Mouse (Mus musculus): Measurements from ENCODE around the gene Zic4.

The Zic4 gene

DNA sequence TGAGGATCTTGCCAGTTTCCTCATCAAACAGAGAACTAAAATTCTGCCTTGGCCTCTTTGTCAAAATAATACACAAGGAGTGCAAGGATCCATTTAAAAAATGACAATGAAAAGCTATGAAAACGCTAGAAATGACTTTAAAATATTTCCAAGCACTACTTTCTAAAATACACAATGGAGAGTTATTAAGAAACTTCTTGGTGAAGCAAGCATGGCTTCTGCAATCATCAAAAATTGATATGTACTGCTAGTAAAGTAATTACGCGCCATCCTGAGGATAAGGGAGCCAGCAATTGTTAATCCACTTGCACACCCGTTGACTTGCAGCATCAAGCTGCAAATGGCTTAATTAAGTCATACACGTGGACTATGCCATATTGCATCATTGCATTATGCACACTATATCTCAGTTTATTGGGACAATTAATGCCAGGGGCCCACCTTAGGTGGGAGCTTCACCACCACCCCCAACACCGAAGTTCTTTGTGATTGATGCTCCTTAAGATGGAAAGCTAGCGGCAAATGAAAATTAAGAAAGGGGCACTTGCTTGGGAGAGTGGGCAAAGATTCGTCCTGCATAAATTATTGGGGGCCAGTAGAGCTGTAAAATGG is 38.4 kb downstream of the Zic4 start:
- DNase-seq (ENCODE audit: low spot score in 2 of 2), result no peak

DNA sequence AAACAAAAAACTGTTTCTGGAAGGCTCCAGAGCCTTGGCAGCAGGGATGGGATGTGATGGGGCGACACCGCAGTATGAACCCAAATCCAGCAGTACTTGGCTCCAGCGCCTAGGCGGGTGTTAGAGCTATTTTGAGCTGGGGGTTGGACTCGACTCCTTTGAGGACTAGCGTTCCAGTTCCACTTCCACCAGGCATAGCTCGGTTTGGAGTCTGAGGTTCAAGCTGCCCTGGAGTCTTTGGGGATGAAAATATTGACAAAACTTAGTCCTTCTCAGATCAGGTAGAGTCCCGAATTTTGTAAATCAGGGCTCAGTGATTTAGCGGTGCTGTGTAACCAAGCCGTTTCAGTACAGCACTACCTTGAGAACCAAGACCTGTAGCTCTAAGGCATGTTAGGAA is 39.3 kb downstream of the Zic4 start:
- DNase-seq (ENCODE audit: low spot score in 2 of 2), result no peak

GRCm38 (mm10) chr9:91404229-91404628 is 42.0 kb downstream of the Zic4 start:
- DNase-seq (ENCODE audit: low spot score in 2 of 2), result no peak

DNA sequence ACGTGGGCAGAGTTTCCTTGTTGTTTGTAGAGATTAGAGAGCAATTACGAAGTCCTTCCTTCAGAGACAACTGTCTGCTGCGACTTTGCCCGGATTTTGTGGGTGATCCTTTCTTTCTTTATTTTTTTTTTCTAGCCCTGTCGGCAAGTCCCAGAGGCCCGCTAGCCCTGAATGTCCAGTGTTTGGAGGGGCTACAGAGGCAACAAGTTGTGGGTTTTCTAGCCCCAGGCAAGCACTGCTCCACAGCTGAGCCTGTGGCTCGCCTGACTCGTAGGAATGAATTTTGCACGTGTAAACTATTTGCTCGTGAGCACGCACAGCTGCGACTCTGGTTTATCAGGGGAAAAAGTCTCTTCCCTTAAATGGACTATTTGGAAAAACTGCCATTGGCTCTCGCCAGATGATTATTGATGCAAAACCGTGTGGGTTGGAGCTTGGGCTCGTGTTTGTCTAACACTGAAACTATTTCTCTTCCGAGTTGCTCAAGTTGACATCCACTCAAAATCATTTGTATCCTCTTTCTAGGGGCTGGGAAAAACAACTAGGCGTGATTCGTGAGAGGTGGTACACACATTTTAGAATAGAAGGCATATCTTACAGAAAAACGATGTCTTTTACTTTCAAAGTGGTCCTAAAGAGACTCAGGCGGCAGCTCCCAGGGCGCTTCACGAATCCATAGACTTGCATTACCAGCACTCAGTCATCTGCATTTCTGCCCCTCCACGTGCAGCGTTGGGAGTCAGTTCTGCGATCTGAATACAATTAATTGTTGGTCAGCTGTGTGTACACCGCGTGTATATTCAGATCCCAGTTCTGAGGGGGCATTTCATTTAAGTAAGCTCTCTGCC is 42.9 kb downstream of the Zic4 start:
- DNase-seq (ENCODE audit: low spot score in 2 of 2), result peak in 1 of 2 experiments; percentile 8

DNA sequence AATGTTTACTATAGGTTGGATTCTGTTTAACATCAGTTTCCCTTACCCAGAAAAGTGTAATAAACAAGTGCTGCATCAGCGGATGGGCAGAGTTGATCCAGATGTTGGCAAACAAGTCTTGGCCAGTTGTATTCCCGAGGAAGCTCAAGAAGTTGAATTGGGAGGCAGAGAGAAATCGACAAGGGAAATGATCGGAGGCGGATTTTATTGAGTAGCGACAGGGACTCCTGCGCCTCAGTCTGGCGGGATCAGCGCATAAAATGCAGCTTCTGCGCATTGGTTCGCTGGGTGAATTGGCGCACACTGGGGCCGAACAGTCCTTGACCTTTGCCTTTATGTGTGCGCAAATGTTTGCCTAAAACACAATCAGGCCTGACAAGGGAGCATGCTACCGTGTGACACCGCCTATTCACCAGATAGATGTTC is 43.6 kb downstream of the Zic4 start:
- DNase-seq (ENCODE audit: low spot score in 2 of 2), result no peak

- no peak for DNase-seq (ENCODE audit: low spot score in 2 of 2)
These were observed 44.1 kb downstream of the Zic4 start for GRCm38 (mm10) chr9:91406258-91406763.

DNA sequence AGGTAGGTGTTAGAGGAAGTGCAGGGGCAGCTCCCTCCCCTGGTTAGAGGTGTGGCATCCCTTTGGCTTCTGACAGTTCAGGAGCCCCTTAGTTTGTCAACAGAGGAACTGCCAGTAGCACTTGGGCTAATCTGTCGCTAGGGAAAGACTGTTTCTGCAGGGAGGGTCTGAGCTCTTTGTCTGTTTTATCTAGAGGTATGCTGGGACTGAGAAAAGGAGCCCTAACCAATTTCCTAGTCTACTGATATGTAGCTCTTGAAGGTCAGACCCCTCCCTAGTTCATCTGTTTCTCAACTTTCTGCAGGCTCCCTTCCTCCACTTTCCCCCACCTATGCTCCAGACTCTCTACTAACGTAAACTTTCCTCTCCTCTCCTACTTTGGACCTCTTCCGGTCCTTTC is 47.6 kb downstream of the Zic4 start:
- no peak for DNase-seq (ENCODE audit: low spot score in 2 of 2)

GRCm38 (mm10) chr9:91414007-91414661 is 51.9 kb downstream of the Zic4 start:
- no peak for DNase-seq (ENCODE audit: low spot score in 2 of 2)

GRCm38 (mm10) chr9:91420441-91420840 is 58.2 kb downstream of the Zic4 start:
- DNase-seq (ENCODE audit: low spot score in 2 of 2), result no peak

Data from frontal cortex, postnatal 10 days (tissue).